Mouse (Mus musculus): ENCODE data around the gene Ncoa7. TPM values are rescaled to one million over a fixed set of nuclear protein-coding genes. Genes with fewer than 3 reads are reported as not detected.

Gene Ncoa7
- polyA plus RNA-seq, 1 experiment from 2014 or later: 11.3 TPM

DNA sequence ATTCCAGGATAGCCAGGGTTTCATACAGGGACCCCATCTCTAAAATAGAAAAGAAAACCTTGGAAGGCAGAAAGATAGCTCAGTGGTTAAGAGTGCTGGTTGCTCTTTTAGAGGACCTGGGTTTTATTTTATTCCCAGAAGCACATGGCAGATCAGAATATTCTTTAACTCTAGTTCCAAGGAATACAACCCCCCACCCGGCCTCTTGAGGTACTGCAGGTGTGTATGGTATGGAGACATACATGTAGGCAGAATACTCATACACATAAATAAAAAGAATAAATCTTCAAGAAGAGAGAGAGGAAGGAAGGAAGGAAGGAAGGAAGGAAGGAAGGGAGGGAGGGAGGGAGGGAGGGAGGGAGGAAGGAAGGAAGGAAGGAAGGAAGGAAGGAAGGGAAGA, 72.3 kb downstream of the Ncoa7 start:
- no peaks in the 10 kb centered on the region for H3K36me3 ChIP-seq
- H3K4me2 ChIP-seq (replicated peaks): no peak overlapping the region
- ATAC-seq: no peak
- no peak overlapping the region for H3K9ac ChIP-seq (replicated peaks)
- H3K9me3 ChIP-seq: no peaks in the 10 kb centered on the region
- H3K4me3 ChIP-seq (replicated peaks): no peak overlapping the region
- H3K4me1 ChIP-seq (replicated peaks): no peaks in the 10 kb centered on the region
- no peaks in the 10 kb centered on the region for H3K27me3 ChIP-seq
- no peak overlapping the region for H3K27ac ChIP-seq
- 77% methylated on average over 1 of the region's 1 CpGs for WGBS

GRCm38 (mm10) chr10:30729157-30730096, 73.7 kb downstream of the Ncoa7 start:
- ATAC-seq: no peak
- Histone ChIP-seq H3K4me3 (replicated peaks) (no peak overlapping the region), H3K4me1 (replicated peaks) (no peaks in the 10 kb centered on the region), H3K4me2 (replicated peaks) (no peak overlapping the region), H3K9me3 (no peaks in the 10 kb centered on the region), H3K36me3 (no peaks in the 10 kb centered on the region), H3K9ac (replicated peaks) (no peak overlapping the region), H3K27me3 (no peaks in the 10 kb centered on the region), H3K27ac (no peak overlapping the region)
- 87% methylated on average over 5 of the region's 5 CpGs for WGBS

- WGBS: 100% methylated on average over 1 of the region's 1 CpGs
- ATAC-seq: no peak
- H3K4me3 ChIP-seq (replicated peaks): no peak overlapping the region
Observed at GRCm38 (mm10) chr10:30723014-30723413, 80.1 kb downstream of the Ncoa7 start.

GRCm38 (mm10) chr10:30720556-30720955, 82.6 kb downstream of the Ncoa7 start:
- ATAC-seq: no peak

More at GRCm38 (mm10) chr10:30723014-30723413, 80.1 kb downstream of the Ncoa7 start:
- no peaks in the 10 kb centered on the region; the same call in 1 of the 2 replicates for H3K36me3 ChIP-seq
- no peak overlapping the region for H3K9ac ChIP-seq (replicated peaks)
- H3K27ac ChIP-seq: no peak overlapping the region
- H3K4me1 ChIP-seq (replicated peaks): no peaks in the 10 kb centered on the region
- H3K4me2 ChIP-seq (replicated peaks): no peak overlapping the region
- no peaks in the 10 kb centered on the region for H3K9me3 ChIP-seq
- H3K27me3 ChIP-seq: no peaks in the 10 kb centered on the region

DNA sequence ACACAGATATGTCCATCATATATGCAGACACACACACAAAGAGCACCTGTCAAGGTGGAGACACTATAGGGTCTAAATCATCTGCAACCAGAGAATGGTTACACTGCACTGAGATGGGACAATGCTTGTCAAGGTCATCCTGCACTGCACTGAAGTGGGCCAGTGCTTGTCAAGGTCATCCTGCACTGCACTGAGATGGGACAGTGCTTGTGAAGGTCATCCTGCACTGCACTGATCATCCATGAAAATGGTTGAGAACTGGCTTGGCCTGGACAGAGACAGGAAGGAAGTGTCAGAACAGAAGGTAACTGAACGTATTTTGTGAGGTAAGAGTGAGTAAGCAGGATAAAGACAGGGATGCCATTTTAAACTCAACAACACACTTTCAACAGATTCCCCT, 83.2 kb downstream of the Ncoa7 start:
- Histone ChIP-seq H3K36me3 (no peaks in the 10 kb centered on the region; the same call in 1 of the 2 replicates), H3K4me2 (replicated peaks) (no peak overlapping the region), H3K27me3 (no peaks in the 10 kb centered on the region), H3K27ac (no peak overlapping the region), H3K9ac (replicated peaks) (no peak overlapping the region), H3K4me1 (replicated peaks) (no peaks in the 10 kb centered on the region), H3K9me3 (no peaks in the 10 kb centered on the region), H3K4me3 (replicated peaks) (no peak overlapping the region)
- ATAC-seq: peak; percentile 45; the same call in 1 of the 2 replicates
- 73% methylated on average over 1 of the region's 1 CpGs for WGBS

More at GRCm38 (mm10) chr10:30720556-30720955, 82.6 kb downstream of the Ncoa7 start:
- Histone ChIP-seq H3K27me3 (no peaks in the 10 kb centered on the region), H3K4me2 (replicated peaks) (no peak overlapping the region), H3K36me3 (no peaks in the 10 kb centered on the region; the same call in 1 of the 2 replicates), H3K9ac (replicated peaks) (no peak overlapping the region), H3K4me3 (replicated peaks) (no peak overlapping the region), H3K9me3 (no peaks in the 10 kb centered on the region), H3K4me1 (replicated peaks) (no peaks in the 10 kb centered on the region), H3K27ac (no peak overlapping the region)
- 89% methylated on average over 3 of the region's 3 CpGs for WGBS

DNA sequence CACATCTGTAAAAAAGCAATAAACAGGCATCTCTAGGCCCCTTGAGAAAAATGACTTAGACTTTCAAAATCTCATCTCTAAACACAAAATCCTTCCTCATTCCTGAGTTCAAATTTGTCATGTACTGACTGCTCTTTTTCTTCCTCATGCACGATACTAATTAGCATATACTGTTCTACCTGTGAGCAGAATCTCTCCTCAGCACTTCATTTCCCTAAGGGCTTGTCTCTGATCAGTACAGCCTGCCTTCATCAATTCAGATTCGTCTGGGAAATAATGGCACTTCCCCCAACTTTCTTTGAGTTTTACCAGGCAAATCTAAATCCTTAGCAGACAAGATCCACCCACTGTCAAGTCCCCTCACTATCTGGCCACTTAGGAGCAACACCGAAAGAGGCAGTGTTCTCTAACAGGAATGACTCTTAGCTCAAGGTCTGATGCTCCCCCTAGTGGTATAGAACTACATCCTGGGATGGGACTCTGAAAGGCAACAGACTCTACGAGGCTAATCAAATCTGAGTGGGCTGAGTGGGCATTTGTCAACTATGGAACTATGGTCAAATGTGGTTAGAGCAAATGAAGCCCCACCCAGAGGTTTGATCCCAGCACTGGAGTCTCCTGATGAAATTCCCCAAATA, 84.3 kb downstream of the Ncoa7 start:
- no peak overlapping the region for H3K9ac ChIP-seq (replicated peaks)
- H3K36me3 ChIP-seq: no peaks in the 10 kb centered on the region; the same call in 1 of the 2 replicates
- H3K4me2 ChIP-seq (replicated peaks): no peak overlapping the region
- H3K27me3 ChIP-seq: no peaks in the 10 kb centered on the region
- WGBS: 27% methylated on average over 4 of the region's 4 CpGs
- H3K9me3 ChIP-seq: no peaks in the 10 kb centered on the region
- no peak overlapping the region for H3K4me3 ChIP-seq (replicated peaks)
- no peaks in the 10 kb centered on the region for H3K4me1 ChIP-seq (replicated peaks)
- ATAC-seq: peak; percentile 80
- no peak overlapping the region for H3K27ac ChIP-seq

- H3K27ac ChIP-seq: no peak overlapping the region
- no peaks in the 10 kb centered on the region for H3K27me3 ChIP-seq
- H3K4me3 ChIP-seq (replicated peaks): no peak overlapping the region
- no peaks in the 10 kb centered on the region for H3K9me3 ChIP-seq
- no peak overlapping the region for H3K9ac ChIP-seq (replicated peaks)
- no peaks in the 10 kb centered on the region for H3K4me1 ChIP-seq (replicated peaks)
- H3K36me3 ChIP-seq: no peaks in the 10 kb centered on the region; the same call in 1 of the 2 replicates
- no peak for ATAC-seq
- no peak overlapping the region for H3K4me2 ChIP-seq (replicated peaks)
Observed at GRCm38 (mm10) chr10:30716171-30716570, 87.0 kb downstream of the Ncoa7 start.

GRCm38 (mm10) chr10:30712540-30712939, 90.6 kb downstream of the Ncoa7 start:
- no peak overlapping the region for H3K9ac ChIP-seq (replicated peaks)
- no peaks in the 10 kb centered on the region for H3K9me3 ChIP-seq
- H3K4me2 ChIP-seq (replicated peaks): no peak overlapping the region
- H3K27me3 ChIP-seq: no peaks in the 10 kb centered on the region
- no peak overlapping the region for H3K27ac ChIP-seq
- no peaks in the 10 kb centered on the region for H3K36me3 ChIP-seq
- no peaks in the 10 kb centered on the region for H3K4me1 ChIP-seq (replicated peaks)
- H3K4me3 ChIP-seq (replicated peaks): no peak overlapping the region
- 91% methylated on average over 1 of the region's 1 CpGs for WGBS
- no peak for ATAC-seq

- no peaks in the 10 kb centered on the region for H3K36me3 ChIP-seq
- 92% methylated on average over 7 of the region's 7 CpGs for WGBS
- no peaks in the 10 kb centered on the region for H3K9me3 ChIP-seq
- H3K4me2 ChIP-seq (replicated peaks): no peak overlapping the region
- H3K27ac ChIP-seq: no peak overlapping the region
- H3K27me3 ChIP-seq: no peaks in the 10 kb centered on the region
- ATAC-seq: no peak
- H3K4me3 ChIP-seq (replicated peaks): no peak overlapping the region
- no peak overlapping the region for H3K9ac ChIP-seq (replicated peaks)
- H3K4me1 ChIP-seq (replicated peaks): no peaks in the 10 kb centered on the region
Observed at GRCm38 (mm10) chr10:30709846-30710403, 93.2 kb downstream of the Ncoa7 start.

GRCm38 (mm10) chr10:30708039-30708438, 95.1 kb downstream of the Ncoa7 start:
- Histone ChIP-seq H3K9ac (replicated peaks) (no peak overlapping the region), H3K27ac (no peak overlapping the region), H3K9me3 (no peaks in the 10 kb centered on the region), H3K4me2 (replicated peaks) (no peak overlapping the region), H3K4me3 (replicated peaks) (no peak overlapping the region), H3K4me1 (replicated peaks) (no peaks in the 10 kb centered on the region), H3K36me3 (no peaks in the 10 kb centered on the region), H3K27me3 (no peaks in the 10 kb centered on the region)
- WGBS: 83% methylated on average over 5 of the region's 5 CpGs
- ATAC-seq: no peak

DNA sequence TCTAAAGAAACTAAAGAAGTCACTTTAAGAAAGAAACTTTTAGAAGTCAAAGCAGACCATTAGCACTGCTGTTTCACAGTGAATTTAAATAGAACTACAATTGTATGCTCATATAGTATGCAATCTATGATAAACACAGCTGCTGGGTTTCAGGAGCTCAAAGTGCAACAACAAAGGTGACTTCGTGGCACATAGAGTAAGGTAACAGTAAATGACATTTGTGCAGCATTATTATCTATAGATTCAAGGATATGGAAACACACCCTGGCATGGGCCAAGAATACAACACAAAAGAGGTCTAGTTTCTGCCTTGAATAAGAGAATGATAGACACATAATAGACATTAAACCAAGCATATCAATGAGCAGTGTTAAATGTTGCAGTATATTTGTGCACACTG, 100.5 kb downstream of the Ncoa7 start:
- no peak for ATAC-seq
- no peaks in the 10 kb centered on the region for H3K4me1 ChIP-seq (replicated peaks)
- no peaks in the 10 kb centered on the region for H3K27me3 ChIP-seq
- no peak overlapping the region for H3K27ac ChIP-seq
- no peaks in the 10 kb centered on the region for H3K36me3 ChIP-seq
- no peak overlapping the region for H3K4me2 ChIP-seq (replicated peaks)
- H3K4me3 ChIP-seq (replicated peaks): no peak overlapping the region
- H3K9me3 ChIP-seq: no peaks in the 10 kb centered on the region
- 91% methylated on average over 1 of the region's 1 CpGs for WGBS
- no peak overlapping the region for H3K9ac ChIP-seq (replicated peaks)

DNA sequence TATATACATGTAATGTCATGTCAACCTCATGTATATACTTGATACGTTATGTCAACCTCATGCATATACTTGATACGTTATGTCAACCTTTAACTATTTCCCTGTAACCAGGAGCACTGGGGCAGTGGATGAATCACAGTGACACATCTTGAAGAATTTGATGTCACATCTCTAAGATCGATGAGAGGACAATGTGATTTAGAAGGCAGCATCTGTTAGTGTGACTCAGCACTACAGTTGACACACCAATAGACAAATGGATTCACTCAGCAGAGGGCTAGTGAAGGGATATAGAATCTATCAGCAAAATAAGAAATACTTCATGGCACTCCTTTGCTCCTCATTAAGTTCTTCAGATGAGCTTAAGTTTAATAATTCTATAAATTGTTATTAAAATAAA, 116.3 kb downstream of the Ncoa7 start:
- no peak overlapping the region for H3K4me3 ChIP-seq (replicated peaks)
- H3K4me2 ChIP-seq (replicated peaks): no peak overlapping the region
- WGBS: 93% methylated on average over 3 of the region's 3 CpGs
- H3K36me3 ChIP-seq: peaks cover 15% of the 10 kb centered on the region
- H3K27ac ChIP-seq: no peak overlapping the region
- H3K27me3 ChIP-seq: no peaks in the 10 kb centered on the region
- H3K9me3 ChIP-seq: no peaks in the 10 kb centered on the region
- no peak overlapping the region for H3K9ac ChIP-seq (replicated peaks)
- H3K4me1 ChIP-seq (replicated peaks): no peaks in the 10 kb centered on the region
- ATAC-seq: no peak
